Mouse (Mus musculus) monocyte, adult 2 months (primary cell): Measurements from ENCODE around the gene Gm9639.
"Not testable (repeated sequence)": the region's sequence is repeated elsewhere in the genome, so short reads cannot be mapped to it uniquely, and the experiment has no call there.

ENCODE experiments used
- DNase-seq, 2 experiments: peaks; one replicate each; pipeline ENCODE4 v3.0.0; 2022; ENCODE audit warnings: low spot score in 2 of 2, low read depth in 1 of 2

The Gm9639 gene

GRCm38 (mm10) chr10:77794976-77795375, at the start of gene Gm9639:
Gm9639 (minus strand) TSS chr10:77795076.
- DNase-seq = no peak

GRCm38 (mm10) chr10:77839006-77839405, 44.1 kb upstream of the Gm9639 start:
- DNase-seq = no peak

- DNase-seq = no peak
Observed at GRCm38 (mm10) chr10:77835647-77836046, 40.8 kb upstream of the Gm9639 start, which contains the start of gene Krtap10-10. Krtap10-10 (plus strand) TSS chr10:77835947.

GRCm38 (mm10) chr10:77826951-77827350, 32.1 kb upstream of the Gm9639 start, which contains the start of gene Krtap10-4:
Krtap10-4 (minus strand) TSS chr10:77827095.
- DNase-seq = no peak

GRCm38 (mm10) chr10:77819203-77819602, 24.3 kb upstream of the Gm9639 start:
- no peak for DNase-seq

GRCm38 (mm10) chr10:77818523-77818922, 23.6 kb upstream of the Gm9639 start:
- no peak for DNase-seq

- DNase-seq = no peak
Observed at GRCm38 (mm10) chr10:77815514-77815913, 20.6 kb upstream of the Gm9639 start.

- no peak for DNase-seq
Observed at GRCm38 (mm10) chr10:77814382-77814781, 19.5 kb upstream of the Gm9639 start, which contains the start of gene Gm2696. Gm2696 (plus strand) TSS chr10:77814682.

- DNase-seq = no peak
Observed at GRCm38 (mm10) chr10:77811743-77812142, 16.9 kb upstream of the Gm9639 start, which contains the start of gene Gm9507. Gm9507 (minus strand) TSS chr10:77811843.

- no peak for DNase-seq
Observed at GRCm38 (mm10) chr10:77804095-77804494, 9.2 kb upstream of the Gm9639 start.

GRCm38 (mm10) chr10:77798921-77799508, 4.1 kb upstream of the Gm9639 start, which contains the start of gene Gm19668:
Gm19668 (minus strand) TSS chr10:77799133.
- DNase-seq = no peak

- not testable (repeated sequence) for DNase-seq
Observed at GRCm38 (mm10) chr10:77798164-77798920, 3.5 kb upstream of the Gm9639 start.

GRCm38 (mm10) chr10:77797677-77798076, 2.8 kb upstream of the Gm9639 start:
- no peak for DNase-seq

GRCm38 (mm10) chr10:77788621-77789020, 6.3 kb downstream of the Gm9639 start:
- no peak for DNase-seq

- not testable (repeated sequence) for DNase-seq
Observed at GRCm38 (mm10) chr10:77787876-77788275, 7.0 kb downstream of the Gm9639 start, which contains the start of gene Gm7137. Gm7137 (minus strand) TSS chr10:77788200.

GRCm38 (mm10) chr10:77783396-77783795, 11.5 kb downstream of the Gm9639 start:
- DNase-seq = not testable (repeated sequence)

GRCm38 (mm10) chr10:77782442-77782841, 12.4 kb downstream of the Gm9639 start, which contains the start of gene Gm3250:
Gm3250 (minus strand) TSS chr10:77782542.
- DNase-seq = not testable (repeated sequence)

- DNase-seq = not testable (repeated sequence)
Observed at GRCm38 (mm10) chr10:77776844-77777243, 18.0 kb downstream of the Gm9639 start, which contains the start of gene Gm7138. Gm7138 (minus strand) TSS chr10:77776944.

GRCm38 (mm10) chr10:77772142-77772541, 22.7 kb downstream of the Gm9639 start:
- not testable (repeated sequence) for DNase-seq

- not testable (repeated sequence) for DNase-seq
Observed at GRCm38 (mm10) chr10:77771225-77771624, 23.7 kb downstream of the Gm9639 start, which contains the start of gene Gm3238. Gm3238 (minus strand) TSS chr10:77771325.

- no peak for DNase-seq
Observed at GRCm38 (mm10) chr10:77769727-77770126, 25.1 kb downstream of the Gm9639 start.

GRCm38 (mm10) chr10:77759582-77759981, 35.3 kb downstream of the Gm9639 start, which contains the start of gene Gm3233:
Gm3233 (minus strand) TSS chr10:77759682.
- DNase-seq = not testable (repeated sequence)
